Mouse (Mus musculus): Measurements from ENCODE around the gene Rph3al. TPM values are rescaled to one million over a fixed set of nuclear protein-coding genes. Genes with fewer than 3 reads are reported as not detected.
A peak's percentile ranks its signal among the peaks of the same experiment; 100 is the strongest.

The Rph3al gene
- total RNA-seq, 1 experiment from 2014 or later = 19.4 TPM

DNA sequence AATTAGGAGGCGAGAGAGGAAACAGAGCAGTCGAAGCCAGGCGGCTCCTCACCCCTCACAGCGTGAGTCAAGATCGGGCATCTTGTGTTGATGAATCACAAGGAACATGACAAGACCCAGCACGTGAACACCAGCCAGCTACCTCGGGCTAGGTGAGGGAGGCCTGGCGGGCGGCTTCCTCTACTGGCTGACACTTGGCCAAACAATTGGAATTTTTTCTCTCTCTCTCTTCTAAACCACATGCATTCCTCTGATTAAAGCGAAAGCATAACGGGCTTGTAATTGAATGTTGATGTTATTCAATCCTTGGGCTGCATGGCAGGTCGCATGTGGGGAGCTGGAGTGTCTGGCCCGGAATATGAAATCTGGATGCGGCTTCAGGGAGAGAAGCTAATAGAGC is 77.0 kb downstream of the Rph3al start:
- no peak for DNase-seq

DNA sequence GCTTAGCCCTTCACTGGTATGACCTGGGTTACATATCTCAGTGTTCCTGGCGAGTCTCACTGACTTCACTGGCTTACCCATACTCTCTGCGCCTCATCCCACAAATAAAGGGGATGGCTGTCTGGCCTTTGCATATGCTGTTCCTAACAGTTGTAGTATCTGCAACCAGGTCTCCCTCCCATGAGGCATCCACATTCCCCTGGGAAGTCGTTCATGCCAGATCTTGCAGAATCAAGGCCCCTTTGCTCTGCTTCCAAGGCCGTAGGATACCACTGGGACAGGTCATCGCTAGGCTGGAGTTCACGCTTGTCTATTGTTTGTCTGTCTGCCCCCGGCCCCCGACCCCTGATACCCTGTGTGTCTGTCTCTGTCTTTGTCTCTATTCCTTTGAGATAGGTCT is 78.8 kb downstream of the Rph3al start:
- peak; percentile 15 for DNase-seq

- DNase-seq = no peak
Observed at GRCm38 (mm10) chr11:75858975-75859374, 79.3 kb downstream of the Rph3al start.

- no peak for DNase-seq
Observed at GRCm38 (mm10) chr11:75857781-75858180, 80.4 kb downstream of the Rph3al start.

- no peak for DNase-seq
Observed at GRCm38 (mm10) chr11:75854327-75854726, 83.9 kb downstream of the Rph3al start.

DNA sequence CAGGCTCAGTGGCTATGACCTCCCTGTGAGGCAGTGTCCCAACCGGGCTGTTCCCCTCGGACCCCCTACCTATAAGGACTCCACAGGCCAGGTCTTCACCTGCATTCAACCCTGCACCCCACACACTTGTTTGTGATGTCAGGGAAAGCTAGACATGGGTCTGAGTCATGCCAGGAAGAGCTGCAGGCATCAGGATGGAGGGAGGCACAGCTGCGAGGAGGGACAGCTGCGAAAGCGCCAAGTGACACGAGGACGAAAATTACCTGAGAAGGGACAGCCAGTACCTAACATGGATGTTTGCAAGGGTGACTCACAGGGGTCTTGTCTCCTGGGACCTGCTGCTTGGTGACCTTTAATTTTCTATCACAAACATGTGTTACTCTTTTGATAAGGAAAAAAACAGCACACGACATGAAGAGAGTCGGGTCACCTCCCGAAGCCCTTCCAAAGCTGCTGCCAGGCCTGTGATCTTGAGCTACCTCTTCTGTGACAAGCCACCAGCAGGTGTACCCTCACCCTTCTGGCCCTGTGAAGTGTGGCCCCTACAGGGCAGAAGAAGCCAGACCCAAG is 85.1 kb downstream of the Rph3al start:
- no peak for DNase-seq

DNA sequence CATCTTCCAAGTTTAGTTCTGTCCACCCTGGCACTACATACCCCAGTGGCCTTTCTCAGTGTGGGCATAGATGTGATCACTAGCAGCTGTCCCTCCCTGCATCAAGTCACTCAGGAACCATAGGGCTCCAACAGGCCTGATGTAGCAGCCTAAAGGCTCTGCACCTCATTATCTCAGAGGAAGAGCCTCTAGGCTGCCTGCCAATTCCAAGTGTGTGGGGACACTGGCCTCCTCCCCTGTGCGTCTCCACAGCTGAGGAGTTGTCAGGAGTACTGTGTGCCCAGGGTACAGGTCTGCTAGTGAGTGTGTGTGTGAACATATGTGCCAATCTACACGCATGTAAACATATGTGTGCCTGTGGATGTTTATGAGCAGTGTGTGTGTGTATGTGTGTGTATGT is 85.7 kb downstream of the Rph3al start:
- DNase-seq = peak; percentile 34

DNA sequence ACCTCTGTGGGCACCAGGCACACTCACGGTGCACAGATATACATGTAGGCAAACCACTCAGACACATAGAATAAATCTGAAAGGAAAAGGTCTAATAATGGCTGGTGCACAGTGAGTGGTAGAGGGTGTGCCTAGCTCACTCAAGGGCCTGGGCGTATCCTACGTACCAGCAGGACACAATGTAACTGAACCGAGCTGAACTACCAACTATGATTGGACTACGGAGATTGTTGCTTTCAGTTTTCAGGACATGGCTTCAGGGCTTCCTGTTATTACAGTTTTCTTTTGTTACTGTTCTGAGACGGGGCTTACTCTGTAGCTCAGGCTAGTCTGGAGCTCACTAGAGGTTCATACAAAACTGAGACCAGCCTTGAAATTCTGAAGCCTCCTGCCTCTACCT is 88.7 kb downstream of the Rph3al start:
- no peak for DNase-seq

DNA sequence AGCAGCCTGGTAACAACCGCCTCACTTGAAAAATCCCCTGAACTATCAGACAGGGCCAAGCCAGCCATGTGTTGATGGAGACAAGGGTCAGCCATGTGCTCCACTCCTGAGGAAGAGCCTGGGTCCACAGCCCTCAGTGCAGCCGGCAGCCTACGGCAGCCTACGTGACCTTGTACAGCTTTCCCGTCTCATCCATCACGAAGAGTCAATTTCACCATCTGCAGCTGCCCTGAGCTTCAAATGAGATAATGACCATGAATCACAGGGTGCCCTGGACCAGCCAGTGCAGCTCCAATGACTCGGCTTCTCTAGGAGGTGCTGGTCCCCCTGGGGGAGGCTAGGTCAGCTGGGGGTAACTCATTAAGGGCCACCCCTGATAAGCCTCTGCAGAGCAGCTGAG is 91.6 kb downstream of the Rph3al start:
- peak; percentile 48 for DNase-seq

GRCm38 (mm10) chr11:75845675-75846074 is 92.6 kb downstream of the Rph3al start:
- no peak for DNase-seq

- DNase-seq = no peak
Observed at GRCm38 (mm10) chr11:75842904-75843619, 95.2 kb downstream of the Rph3al start.

DNA sequence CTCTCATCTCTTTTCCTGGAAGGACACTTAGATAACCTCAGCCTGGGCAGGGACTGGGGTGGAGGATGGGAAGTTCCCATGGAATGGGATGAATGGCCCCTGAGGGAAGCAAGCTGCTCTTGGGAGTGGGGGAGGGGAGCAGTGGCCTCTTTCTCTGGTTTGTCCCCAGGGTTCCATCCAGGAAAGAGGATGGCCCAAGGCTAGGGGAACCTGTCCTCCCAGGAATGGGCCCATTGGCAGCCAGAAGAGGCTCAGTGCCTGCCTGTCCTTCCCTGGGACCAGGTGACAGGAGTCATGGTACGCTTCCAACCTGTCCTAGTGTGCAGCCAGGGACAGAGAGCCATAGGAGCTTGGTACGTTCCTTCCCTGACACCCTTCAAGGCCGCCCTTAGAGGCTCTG is 96.7 kb downstream of the Rph3al start:
- no peak for DNase-seq

DNA sequence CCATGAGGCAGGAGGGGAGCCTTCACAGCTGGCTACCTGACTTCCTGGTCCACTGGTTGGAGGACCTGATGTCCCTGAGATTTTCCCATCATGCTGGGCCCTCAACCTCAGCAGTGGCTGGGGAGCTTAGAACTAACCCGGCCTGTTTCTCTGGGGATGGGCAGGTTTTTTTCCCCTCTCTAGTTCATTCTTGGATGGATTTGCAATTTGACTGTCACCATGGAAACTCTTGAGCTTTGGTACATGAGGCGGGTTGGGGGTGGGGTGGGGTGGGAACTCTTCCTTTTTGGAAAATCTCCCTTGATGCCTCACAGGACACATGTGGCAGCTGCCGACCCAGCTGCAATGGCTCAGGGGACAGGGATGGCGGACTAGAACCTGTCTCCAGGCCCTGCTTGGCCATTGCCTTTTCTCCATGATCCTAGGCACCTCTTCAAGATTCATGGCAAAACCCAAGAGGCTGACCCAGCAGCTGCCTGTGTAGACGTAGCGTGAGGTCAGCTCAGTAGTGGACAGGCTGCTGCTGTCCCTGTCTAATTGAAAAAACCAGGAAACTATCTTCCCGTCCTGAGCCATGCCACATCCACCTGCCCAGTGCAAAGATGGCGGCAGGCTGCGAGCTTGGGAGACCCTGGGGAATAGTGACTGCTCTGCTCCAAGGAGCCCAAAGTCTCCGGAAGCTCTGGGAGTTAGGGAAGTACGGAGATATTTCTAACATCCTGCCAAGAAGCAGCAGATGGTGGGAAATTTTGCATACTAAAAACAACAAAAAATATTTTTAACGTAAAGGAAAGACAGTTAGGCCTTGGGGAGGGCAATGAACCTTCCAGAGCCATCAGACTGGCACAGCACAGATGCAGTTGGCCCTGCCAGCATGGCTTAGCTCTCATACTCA is 98.4 kb downstream of the Rph3al start:
- no peak for DNase-seq

- no peak for DNase-seq
Observed at GRCm38 (mm10) chr11:75838861-75839426, 99.3 kb downstream of the Rph3al start.

GRCm38 (mm10) chr11:75836240-75836610 is 102.0 kb downstream of the Rph3al start:
- DNase-seq = no peak

DNA sequence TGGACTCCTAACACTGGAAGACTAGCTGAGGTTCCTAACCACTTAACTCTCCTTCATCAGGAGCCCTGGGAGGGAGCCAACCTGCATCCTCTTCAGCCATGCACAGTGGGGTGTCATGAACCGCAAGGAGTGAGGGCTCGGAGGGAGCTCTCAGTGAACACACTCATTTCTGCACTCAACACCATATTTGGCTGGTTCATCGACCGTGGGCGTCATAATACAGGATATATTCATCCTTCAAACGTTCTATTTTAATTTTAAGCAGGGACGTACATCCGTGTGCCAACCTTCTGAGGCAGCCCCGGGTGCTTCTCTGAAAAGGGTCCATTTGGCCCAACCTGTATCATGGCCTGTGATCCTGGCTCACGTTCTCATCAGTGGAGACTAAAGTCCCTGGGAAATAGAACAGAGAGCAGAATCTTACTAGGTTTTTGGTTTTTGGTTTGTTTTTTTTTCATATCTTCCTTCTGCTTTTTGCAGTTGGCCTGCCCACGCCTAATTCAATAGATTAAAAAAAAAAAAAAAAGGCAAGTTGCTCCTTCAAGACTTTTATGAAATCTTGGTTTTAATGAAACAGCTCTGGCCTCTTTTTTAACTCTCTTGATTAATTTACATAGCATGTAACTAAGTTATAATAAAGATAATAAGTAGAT is 102.5 kb downstream of the Rph3al start:
- no peak for DNase-seq

GRCm38 (mm10) chr11:75833081-75833480 is 105.1 kb downstream of the Rph3al start:
- DNase-seq = no peak

DNA sequence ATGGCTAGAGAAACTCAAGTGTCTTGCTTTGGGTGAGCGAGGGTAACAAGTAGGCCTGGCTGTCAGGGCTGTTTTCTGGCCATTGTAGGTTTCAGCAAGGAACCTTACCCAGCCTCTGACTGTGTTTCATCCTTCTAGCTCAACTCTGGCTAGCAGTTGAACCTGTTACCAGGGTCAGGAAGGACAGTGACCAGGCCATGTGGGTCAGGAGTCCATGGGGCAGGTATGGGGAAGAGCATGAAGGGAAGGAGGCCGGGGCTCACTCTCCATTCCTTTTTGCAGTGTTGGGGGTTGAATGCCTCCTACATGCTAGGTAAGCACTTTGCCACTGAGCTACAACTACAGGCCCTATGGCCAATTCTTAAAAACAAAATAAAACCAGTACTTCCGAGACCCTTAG is 107.8 kb downstream of the Rph3al start:
- DNase-seq = no peak

DNA sequence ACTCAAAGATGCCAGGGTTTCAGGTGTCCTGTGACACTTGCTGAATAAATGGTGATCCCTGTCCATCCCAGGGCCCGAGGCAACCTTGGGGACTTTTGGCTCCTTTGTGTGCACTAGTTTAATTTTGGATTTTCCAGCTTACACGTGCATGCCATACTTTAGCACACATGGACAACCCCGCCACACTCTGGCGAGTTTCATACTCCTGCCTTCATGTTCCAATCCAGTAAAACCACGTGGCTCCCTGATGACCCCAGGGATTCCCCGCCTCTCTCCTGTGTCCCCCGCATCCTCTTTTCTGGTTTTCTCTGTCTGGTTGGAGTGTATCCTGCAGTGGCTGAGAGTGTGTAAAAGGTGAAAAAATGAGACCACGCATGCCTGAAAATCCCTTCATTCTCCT is 110.8 kb downstream of the Rph3al start:
- no peak for DNase-seq

DNA sequence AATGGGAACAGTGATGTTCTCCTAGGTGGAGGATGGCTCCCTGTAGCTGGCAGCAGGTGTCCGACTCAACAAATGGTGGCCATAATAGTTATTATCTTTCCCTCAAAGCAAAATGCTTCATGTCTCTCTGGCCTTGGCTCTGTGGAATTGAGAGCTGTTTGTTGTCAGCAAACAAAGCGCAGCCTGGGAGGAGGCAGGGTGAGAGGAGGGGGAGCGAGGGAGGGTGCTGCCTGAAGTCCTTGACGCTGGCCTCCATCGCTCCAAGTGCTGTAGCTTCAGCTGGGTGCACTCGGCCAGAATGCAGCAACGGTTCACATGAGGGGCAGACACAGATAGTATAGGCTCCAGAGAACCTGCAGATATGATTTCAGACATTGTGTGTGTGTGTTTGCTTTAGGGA is 114.7 kb downstream of the Rph3al start:
- DNase-seq = peak; percentile 58

GRCm38 (mm10) chr11:75813085-75813484 is 125.1 kb downstream of the Rph3al start:
- DNase-seq = peak; percentile 38

GRCm38 (mm10) chr11:75811900-75812299 is 126.3 kb downstream of the Rph3al start:
- peak; percentile 97 for DNase-seq
